Mouse (Mus musculus): ENCODE measurements around the gene Trim7.

DNA sequence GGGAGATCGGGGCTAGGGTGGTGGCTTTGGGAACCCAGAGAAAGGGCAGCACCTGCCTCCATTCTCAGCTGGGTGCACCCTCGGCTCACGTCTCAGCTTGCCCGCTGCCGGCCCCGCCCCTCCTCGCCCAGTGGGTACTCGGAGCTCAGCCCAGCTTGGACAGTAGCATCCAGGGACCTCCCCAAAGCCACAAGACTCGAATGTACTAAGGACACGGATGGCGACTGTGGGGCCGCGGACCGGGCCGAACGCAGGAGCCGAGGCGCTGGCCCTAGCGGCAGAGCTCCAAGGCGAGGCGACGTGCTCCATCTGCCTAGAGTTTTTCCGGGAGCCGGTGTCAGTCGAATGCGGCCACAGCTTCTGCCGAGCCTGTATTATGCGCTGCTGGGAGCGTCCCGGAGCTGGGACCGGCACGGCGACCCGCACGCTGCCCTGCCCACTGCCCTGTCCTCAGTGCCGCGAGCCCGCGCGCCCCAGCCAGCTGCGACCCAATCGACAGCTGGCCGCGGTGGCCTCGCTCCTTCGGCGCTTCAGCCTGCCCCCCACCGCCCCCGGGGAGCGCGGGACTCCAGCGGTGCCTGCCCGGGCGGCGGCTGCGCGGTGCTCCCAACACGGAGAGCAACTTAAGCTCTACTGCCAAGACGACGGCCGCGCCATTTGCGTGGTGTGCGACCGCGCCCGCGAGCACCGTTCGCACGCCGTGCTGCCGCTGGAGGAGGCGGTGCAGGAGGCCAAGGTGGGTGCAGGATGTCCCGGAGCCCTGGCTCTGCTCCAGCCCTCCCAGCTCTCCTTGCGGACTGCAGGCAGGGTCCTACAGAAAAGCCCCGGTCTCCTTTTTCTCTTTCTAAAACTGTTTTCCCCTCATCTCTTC is 11.6 kb downstream of the Trim7 start:
- TF ChIP-seq CTCF (IDR thresholded peaks at IDR 0.05), result no peak; the same call in 1 of the 2 replicates
- peak; percentile 62; the same call in 1 of the 2 replicates for TF ChIP-seq POLR2A (IDR thresholded peaks at IDR 0.05; ENCODE audit: insufficient read depth, low read depth, low read length)

Measured in heart, adult 2 months (tissue).